In the genomic region with DNA sequence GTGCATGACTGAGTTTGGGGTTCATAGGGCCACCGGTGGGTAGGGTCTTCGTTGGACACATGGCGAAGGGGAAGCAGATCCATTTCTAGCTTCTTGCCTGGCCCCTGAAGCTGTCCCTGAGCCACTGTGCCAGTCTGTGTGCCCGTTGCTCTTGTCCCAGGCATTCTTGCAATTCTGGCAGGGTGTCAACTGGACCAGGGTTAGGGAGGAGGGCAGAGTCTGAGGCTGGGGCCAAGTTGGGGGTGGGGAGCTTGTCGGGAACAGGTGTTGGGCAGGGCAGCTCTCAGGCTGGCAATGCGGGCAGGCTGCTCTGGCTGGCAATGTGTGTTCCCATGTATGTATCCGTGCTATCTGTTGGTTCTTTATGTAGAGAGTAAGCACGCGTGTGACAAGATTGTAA, we compare ENCODE assay signal across 10 mouse cellular contexts. TPM values are rescaled to one million over a fixed set of nuclear protein-coding genes. Genes with fewer than 3 reads are reported as not detected.
DNase-seq lines count a peak whose midpoint lies in the region; ATAC-seq lines count a peak whose summit lies in the region.
"Had no signal": no experiment of that assay in that cellular context is flagged by ENCODE, and none has a peak within 500 bp of the region (broad histone marks: within the 10 kb centered on the region; RNA-seq: fewer than 3 reads in every experiment).

No protein-coding gene starts in this region.

- H3K36me3 ChIP-seq in hindbrain, embryonic 15.5 days, result no peaks in the 10 kb centered on the region
- H3K36me3 ChIP-seq in hindbrain, embryonic 10.5 days, result no peaks in the 10 kb centered on the region
- H3K36me3 ChIP-seq in forebrain, embryonic 13.5 days (ENCODE audit: poor library complexity, severe bottlenecking), result no peaks in the 10 kb centered on the region
- H3K36me3 ChIP-seq: midbrain, embryonic 12.5 days had no signal

- H3K4me2 ChIP-seq in hindbrain, embryonic 15.5 days, result no peak overlapping the region
- no peak overlapping the region for H3K4me2 ChIP-seq in forebrain, embryonic 13.5 days
- H3K4me2 ChIP-seq: midbrain, embryonic 12.5 days had no signal

- no peaks in the 10 kb centered on the region for H3K9me3 ChIP-seq in hindbrain, embryonic 15.5 days
- H3K9me3 ChIP-seq in hindbrain, embryonic 10.5 days, result no peaks in the 10 kb centered on the region
- H3K9me3 ChIP-seq in forebrain, embryonic 13.5 days (replicated peaks), result no peaks in the 10 kb centered on the region
- H3K9me3 ChIP-seq: midbrain, embryonic 12.5 days had no signal

- H3K27ac ChIP-seq in hindbrain, embryonic 15.5 days (replicated peaks), result no peak overlapping the region
- no peak overlapping the region for H3K27ac ChIP-seq in hindbrain, embryonic 10.5 days
- no peak overlapping the region for H3K27ac ChIP-seq in forebrain, embryonic 13.5 days
- H3K27ac ChIP-seq: midbrain, embryonic 12.5 days had no signal

- no peak overlapping the region for H3K4me3 ChIP-seq in hindbrain, embryonic 15.5 days
- no peak overlapping the region for H3K4me3 ChIP-seq in hindbrain, embryonic 10.5 days
- no peak overlapping the region for H3K4me3 ChIP-seq in forebrain, embryonic 13.5 days
- H3K4me3 ChIP-seq: midbrain, embryonic 12.5 days had no signal

- no peak overlapping the region for H3K9ac ChIP-seq in hindbrain, embryonic 15.5 days
- H3K9ac ChIP-seq in forebrain, embryonic 13.5 days, result no peak overlapping the region
- H3K9ac ChIP-seq: midbrain, embryonic 12.5 days had no signal

- no peak for DNase-seq in hindbrain, embryonic 10.5 days (ENCODE audit: low spot score)
- peak; percentile 86 for DNase-seq in adrenal gland, postnatal 10 days
- DNase-seq in gastrocnemius, adult 18-20 months (ENCODE audit: low spot score), result peak; percentile 94
- peak; percentile 94 for DNase-seq in kidney, postnatal 36 days
- no peak for DNase-seq in right cerebral cortex, adult 2 months (ENCODE audit: low spot score in 2 of 2)
- DNase-seq in frontal cortex, postnatal 10 days (ENCODE audit: low spot score in 2 of 2), result no peak

- peaks cover 27% of the 10 kb centered on the region for H3K27me3 ChIP-seq in hindbrain, embryonic 15.5 days
- peaks cover 41% of the 10 kb centered on the region for H3K27me3 ChIP-seq in hindbrain, embryonic 10.5 days (ENCODE audit: insufficient read depth, poor library complexity, severe bottlenecking)
- H3K27me3 ChIP-seq in forebrain, embryonic 13.5 days, result peaks cover 41% of the 10 kb centered on the region

- peak; percentile 25 for ATAC-seq in hindbrain, embryonic 15.5 days (ENCODE audit: low FRiP score, low read depth)
- ATAC-seq in forebrain, embryonic 13.5 days, result no peak

- H3K4me1 ChIP-seq in hindbrain, embryonic 15.5 days (replicated peaks), result peaks cover 12% of the 10 kb centered on the region; the same call in 1 of the 2 replicates
- H3K4me1 ChIP-seq in hindbrain, embryonic 10.5 days (replicated peaks), result peaks cover 13% of the 10 kb centered on the region
- peaks cover 10% of the 10 kb centered on the region; the same call in 1 of the 2 replicates for H3K4me1 ChIP-seq in forebrain, embryonic 13.5 days

- 66% methylated on average over 9 of the region's 9 CpGs for WGBS in hindbrain, embryonic 15.5 days
- 87% methylated on average over 9 of the region's 9 CpGs for WGBS in hindbrain, embryonic 10.5 days
- 82% methylated on average over 9 of the region's 9 CpGs for WGBS in forebrain, embryonic 13.5 days

RNA-seq across cellular contexts. Expression of a gene that starts 4.8 kb away (rescaled TPM):
- polyA plus RNA-seq in hindbrain, embryonic 15.5 days (2015; fragmentation: Nextera tagmentation; extraction: Ambion mirVana), result 8.9 TPM in 2 replicates
- 3.7 and 4.0 TPM in 2 replicates for polyA plus RNA-seq in hindbrain, embryonic 10.5 days (2016; fragmentation: Nextera tagmentation; extraction: Ambion mirVana)
- 10 to 100 TPM; 24.4 to 36.7 TPM for total RNA-seq in adrenal gland, postnatal 10 days (2021)
- 10 to 100 TPM; 40.4 to 60.8 TPM for total RNA-seq in gastrocnemius, adult 18-20 months (2021)
- 0.63 and 0.83 TPM in 2 replicates for polyA plus RNA-seq in forebrain, embryonic 13.5 days (2015; fragmentation: Nextera tagmentation; extraction: Ambion mirVana)

RNA-seq across cellular contexts. Expression of a gene that starts 14.6 kb away (rescaled TPM):
- 266 and 268 TPM in 2 replicates for polyA plus RNA-seq in hindbrain, embryonic 15.5 days (2015; fragmentation: Nextera tagmentation; extraction: Ambion mirVana)
- 229 and 285 TPM in 2 replicates for polyA plus RNA-seq in hindbrain, embryonic 10.5 days (2016; fragmentation: Nextera tagmentation; extraction: Ambion mirVana)
- total RNA-seq in adrenal gland, postnatal 10 days (2021), result 100 to 1,000 TPM; 216 to 240 TPM
- total RNA-seq in gastrocnemius, adult 18-20 months (2021), result 100 to 1,000 TPM; 153 to 154 TPM
- polyA plus RNA-seq in forebrain, embryonic 13.5 days (2015; fragmentation: Nextera tagmentation; extraction: Ambion mirVana), result 241 and 243 TPM in 2 replicates

RNA-seq across cellular contexts. Expression of a gene that starts 15.8 kb away (rescaled TPM):
- polyA plus RNA-seq in hindbrain, embryonic 15.5 days (2015; fragmentation: Nextera tagmentation; extraction: Ambion mirVana), result 20.9 and 22.1 TPM in 2 replicates
- 15.8 and 18.7 TPM in 2 replicates for polyA plus RNA-seq in hindbrain, embryonic 10.5 days (2016; fragmentation: Nextera tagmentation; extraction: Ambion mirVana)
- total RNA-seq in adrenal gland, postnatal 10 days (2021), result 10 to 100 TPM; 16.4 to 22.8 TPM
- total RNA-seq in gastrocnemius, adult 18-20 months (2021), result 1 to 10 TPM; 3.1 to 3.9 TPM
- polyA plus RNA-seq in forebrain, embryonic 13.5 days (2015; fragmentation: Nextera tagmentation; extraction: Ambion mirVana), result 10.7 and 16.0 TPM in 2 replicates

RNA-seq across cellular contexts. Expression of a gene that starts 22.3 kb away (rescaled TPM):
- not detected in 2 replicates for polyA plus RNA-seq in hindbrain, embryonic 15.5 days (2015; fragmentation: Nextera tagmentation; extraction: Ambion mirVana)
- polyA plus RNA-seq in hindbrain, embryonic 10.5 days (2016; fragmentation: Nextera tagmentation; extraction: Ambion mirVana), result not detected in 2 replicates
- 10 to 100 TPM; 17.2 to 32.9 TPM for total RNA-seq in adrenal gland, postnatal 10 days (2021)
- under 1 TPM in 1 of 2 experiments, not detected in 1; 0.24 TPM for total RNA-seq in gastrocnemius, adult 18-20 months (2021)
- polyA plus RNA-seq in forebrain, embryonic 13.5 days (2015; fragmentation: Nextera tagmentation; extraction: Ambion mirVana), result not detected in 2 replicates
- total RNA-seq: CH12.LX had no signal
- polyA plus RNA-seq: midbrain, embryonic 12.5 days had no signal

RNA-seq across cellular contexts. Expression of a gene that starts 37.7 kb away (rescaled TPM):
- polyA plus RNA-seq in hindbrain, embryonic 15.5 days (2015; fragmentation: Nextera tagmentation; extraction: Ambion mirVana), result 262 and 274 TPM in 2 replicates
- 240 and 253 TPM in 2 replicates for polyA plus RNA-seq in hindbrain, embryonic 10.5 days (2016; fragmentation: Nextera tagmentation; extraction: Ambion mirVana)
- total RNA-seq in adrenal gland, postnatal 10 days (2021), result 100 to 1,000 TPM; 243 to 263 TPM
- total RNA-seq in gastrocnemius, adult 18-20 months (2021), result 100 to 1,000 TPM; 101 to 160 TPM
- 127 and 130 TPM in 2 replicates for polyA plus RNA-seq in forebrain, embryonic 13.5 days (2015; fragmentation: Nextera tagmentation; extraction: Ambion mirVana)
- total RNA-seq: CH12.LX had no signal

Comparison
In these comparisons a context has a peak if more than half of its experiments do, and no peak if none do; other contexts are left out.
1. DNase-seq: peak in adrenal gland, postnatal 10 days (single experiment), gastrocnemius, adult 18-20 months (single experiment) and kidney, postnatal 36 days (2 of 2); none in hindbrain, embryonic 10.5 days (single experiment), right cerebral cortex, adult 2 months (0 of 2) and frontal cortex, postnatal 10 days (0 of 2).